Mouse (Mus musculus) right cerebral cortex, postnatal 4 days (tissue): Measurements from ENCODE around the gene Grpel1.

Experiments used
- DNase-seq: peaks from one replicate; pipeline ENCODE4 v3.0.0-alpha.2; 2022

The Grpel1 gene

DNA sequence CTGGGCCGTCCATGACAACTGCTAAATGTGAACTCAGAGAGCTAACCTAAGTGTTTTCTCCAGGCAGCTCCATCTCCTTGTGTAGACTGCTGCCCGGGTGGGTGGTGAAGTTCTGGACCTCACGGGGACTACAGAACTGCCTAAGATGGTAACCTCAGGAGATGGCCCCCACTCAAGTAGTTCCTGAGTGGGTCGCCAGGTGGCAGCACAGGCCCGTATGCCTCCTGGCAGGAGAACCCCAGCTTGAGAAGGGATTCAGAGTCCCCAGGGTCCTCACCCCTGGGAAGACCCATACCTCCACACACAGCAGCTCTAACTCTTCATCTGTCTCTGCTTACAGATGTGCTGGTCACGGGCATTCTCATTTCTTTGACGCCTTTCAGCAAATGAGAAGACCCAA lies 2.0 kb upstream of the Grpel1 start:
- peak; percentile 80 for DNase-seq

DNA sequence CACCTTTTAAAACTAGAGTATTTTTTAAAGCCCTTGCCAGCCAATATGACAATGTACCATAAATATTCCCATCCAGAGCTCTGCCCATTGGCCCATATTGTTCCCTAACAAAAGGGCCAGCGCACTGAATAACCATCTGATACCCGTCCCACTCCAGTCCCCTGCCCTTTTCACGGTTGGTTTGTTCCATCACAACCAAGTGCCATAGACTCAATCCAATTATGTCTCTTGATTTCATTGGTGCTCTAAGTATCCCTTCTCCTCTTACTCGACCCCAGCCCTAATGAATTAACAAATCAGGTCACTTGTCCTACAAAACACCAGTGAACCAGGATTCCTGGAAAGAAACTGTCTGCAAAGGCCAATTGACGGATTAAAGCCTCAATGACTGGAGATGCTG lies 1.4 kb upstream of the Grpel1 start:
- DNase-seq, result no peak

DNA sequence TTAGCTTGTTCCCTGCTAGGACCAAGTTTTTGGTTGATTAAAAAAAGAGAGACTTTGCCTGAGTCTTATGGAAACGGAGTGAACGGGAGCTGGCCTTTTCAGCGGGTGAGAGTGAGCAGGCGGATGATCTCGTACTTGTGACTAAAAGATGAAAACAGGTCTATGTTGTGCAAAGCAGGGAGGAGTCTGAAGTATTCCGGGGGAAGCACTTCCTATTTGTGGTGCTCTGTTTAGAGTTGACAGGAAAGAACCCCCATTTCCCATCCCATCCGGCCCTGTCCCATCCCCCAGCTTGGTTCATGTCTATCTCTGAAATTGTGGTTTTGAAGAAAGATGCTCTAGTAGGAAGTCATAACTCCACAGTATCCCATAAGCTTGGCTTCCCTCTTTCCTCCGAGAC lies 1.1 kb downstream of the Grpel1 start:
- no peak for DNase-seq

DNA sequence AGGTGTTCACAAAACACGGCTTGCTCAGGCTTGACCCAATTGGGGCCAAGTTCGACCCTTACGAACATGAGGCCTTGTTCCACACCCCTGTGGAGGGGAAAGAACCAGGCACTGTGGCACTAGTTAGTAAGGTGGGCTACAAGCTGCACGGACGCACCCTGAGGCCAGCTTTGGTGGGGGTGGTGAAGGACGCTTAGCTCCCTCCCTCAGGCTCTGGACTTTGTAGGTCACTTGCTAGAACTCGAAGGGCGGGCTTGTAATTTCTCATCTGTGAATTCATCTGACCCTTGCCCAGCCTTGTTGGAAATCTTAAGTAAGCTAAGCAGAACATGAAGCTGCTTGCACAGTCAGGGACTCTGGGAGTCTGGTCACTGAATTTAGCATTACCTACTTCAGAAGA lies 6.4 kb downstream of the Grpel1 start:
- DNase-seq, result no peak

- DNase-seq, result no peak
Observed at GRCm38 (mm10) chr5:36472876-36473655, 8.3 kb downstream of the Grpel1 start.

GRCm38 (mm10) chr5:36474283-36474682 lies 9.5 kb downstream of the Grpel1 start:
- DNase-seq, result peak; percentile 63

- no peak for DNase-seq
Observed at GRCm38 (mm10) chr5:36477486-36477885, 12.7 kb downstream of the Grpel1 start.

DNA sequence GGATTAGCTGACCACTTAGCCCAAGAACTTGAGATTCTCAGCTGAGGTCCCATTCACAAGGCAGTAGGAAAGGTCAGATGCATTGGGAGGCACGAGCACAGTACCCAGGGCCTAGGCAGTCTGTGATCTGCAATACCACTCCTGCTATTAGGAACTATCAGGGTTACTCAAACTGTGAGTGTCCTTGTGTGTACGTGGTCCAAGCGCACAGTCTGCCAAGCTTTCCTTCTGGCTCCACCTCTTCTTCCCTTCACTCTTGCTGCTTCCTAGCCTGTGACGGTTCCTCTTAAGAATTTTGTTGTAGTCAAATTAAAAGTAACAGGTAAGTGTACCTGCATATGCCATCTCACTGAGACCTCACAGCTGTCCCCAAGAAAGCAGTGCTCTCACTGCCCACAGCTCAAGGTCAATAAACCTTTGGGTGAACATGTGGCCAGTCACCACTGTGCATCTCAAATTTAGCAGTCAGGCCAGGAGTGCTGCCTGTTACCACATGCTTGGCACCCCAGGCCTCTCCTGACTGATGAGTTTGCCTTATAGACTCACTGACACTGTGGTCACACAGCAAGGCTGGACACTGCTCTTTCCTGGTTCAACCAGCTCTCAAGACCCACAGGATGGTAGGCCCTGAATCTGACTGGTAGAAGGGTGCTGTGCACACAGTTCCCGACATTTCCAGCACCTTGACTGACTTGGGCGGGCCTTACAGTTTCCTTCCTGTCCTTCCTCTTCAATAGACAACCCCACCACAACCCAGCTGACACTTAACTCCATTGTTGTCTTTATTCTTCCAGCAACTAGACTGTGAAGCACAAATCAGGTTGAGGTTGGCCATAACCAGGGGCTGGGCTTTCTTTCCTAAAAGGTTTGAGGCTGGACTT lies 14.0 kb downstream of the Grpel1 start:
- DNase-seq, result no peak

DNA sequence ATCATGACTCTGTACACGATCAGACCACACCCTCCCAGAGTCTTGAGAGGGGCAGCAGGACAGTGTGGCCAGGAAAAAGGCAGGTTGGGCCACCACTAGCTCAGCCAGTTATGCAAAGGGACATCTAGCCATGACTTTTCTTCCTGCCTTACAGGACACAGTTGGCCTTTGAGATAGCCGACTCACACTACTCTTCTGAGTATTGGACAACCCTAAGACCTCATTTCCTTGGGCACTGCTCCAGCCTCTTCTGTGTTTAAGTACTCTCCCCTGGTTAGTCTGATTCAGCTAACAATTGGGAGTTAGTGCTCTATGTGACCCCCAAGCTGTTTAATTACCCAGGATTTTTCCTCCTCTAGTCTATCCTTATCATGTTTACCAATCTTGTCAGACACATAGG lies 14.9 kb downstream of the Grpel1 start:
- DNase-seq, result no peak

DNA sequence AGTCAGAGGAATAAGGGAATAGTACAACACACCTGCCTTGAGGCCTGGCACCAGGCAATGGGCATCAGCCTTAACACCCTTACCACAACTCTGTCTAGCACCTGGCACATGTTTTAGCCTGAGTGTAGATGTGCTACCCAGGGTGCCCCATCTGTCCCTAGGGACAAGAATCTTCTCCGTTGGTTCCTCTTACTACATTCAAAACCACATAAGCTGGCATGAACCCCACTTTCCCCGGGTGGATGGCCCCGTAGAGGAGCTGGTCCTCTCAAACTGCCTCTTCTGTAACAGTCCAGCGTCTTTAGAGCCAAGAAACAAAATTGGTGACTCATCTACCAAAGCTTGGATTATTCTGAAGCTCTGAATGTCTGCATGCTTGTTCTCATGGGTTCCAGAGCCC lies 15.6 kb downstream of the Grpel1 start:
- DNase-seq, result no peak

GRCm38 (mm10) chr5:36481114-36481513 lies 16.3 kb downstream of the Grpel1 start:
- DNase-seq, result no peak

DNA sequence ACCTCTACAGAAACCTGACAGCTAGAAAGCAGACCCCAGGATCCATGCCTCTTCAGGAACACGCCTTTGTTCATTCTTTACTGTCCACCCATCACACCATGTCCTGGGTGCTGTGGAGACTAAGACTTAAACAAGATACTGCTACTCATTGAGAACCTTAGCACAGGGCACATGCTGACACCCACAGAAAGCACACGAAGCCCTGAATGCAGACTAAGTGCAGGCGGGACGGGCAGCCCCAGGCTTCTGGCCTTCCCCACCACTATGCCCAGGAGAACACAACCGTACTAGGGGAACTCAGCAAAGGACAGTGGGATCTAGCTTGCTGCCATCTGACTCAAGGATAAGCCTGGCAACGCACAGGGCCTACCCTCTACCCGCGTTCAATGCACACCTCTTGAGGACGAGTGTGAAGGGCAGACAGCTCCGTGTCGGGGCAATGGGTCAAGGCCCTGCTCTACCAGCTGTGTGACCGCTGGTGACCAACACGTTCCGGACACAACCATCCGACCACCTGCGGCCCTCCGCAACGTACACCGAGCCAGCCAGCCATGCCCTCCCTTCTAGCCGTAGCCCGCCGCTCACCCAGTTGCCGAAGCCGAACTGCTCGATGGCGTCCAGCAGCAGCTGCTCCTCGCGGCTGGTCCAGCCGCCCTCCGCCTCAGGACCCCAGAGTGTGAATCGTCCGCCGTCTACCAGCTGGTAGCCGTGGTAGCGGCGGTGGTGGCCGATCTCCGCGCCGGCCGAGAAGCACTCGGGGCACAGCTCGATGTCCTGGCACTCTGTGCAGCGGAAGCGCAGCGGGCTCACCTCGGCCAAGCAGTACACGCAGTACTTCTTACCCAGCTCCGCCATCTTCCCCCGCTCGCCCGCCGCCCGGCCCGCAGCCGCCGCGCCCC lies 18.7 kb downstream of the Grpel1 start:
- peak; percentile 53 for DNase-seq

GRCm38 (mm10) chr5:36484171-36484990 lies 19.6 kb downstream of the Grpel1 start, which contains the start of the genes Tada2b and Ccdc96:
Gene Tada2b (minus strand): TSS chr5:36484285.
Gene Ccdc96 (plus strand): TSS chr5:36484588.
- DNase-seq, result peak; percentile 95

DNA sequence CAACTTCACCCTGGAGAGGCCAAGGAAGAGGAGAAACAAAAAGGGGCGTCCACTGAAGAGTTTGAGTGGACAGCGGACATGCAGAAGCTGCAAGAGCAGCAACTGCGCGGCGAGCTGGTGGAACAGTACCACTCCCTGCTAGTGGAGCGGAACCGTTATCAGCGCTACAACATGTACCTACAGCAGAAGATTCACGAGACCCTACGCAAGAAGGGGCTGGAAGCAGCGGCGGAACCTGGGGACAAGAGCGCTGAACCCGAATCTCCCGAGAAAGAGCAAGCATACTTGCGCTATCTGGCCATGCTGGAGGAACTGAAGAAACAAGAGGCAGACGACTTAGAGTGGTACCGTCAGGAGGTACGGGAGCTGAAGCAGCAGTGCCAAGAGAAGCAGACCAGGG lies 20.5 kb downstream of the Grpel1 start:
- DNase-seq, result no peak

GRCm38 (mm10) chr5:36489225-36489624 lies 24.4 kb downstream of the Grpel1 start:
- peak; percentile 22 for DNase-seq

- DNase-seq, result no peak
Observed at GRCm38 (mm10) chr5:36493919-36494318, 29.1 kb downstream of the Grpel1 start.

GRCm38 (mm10) chr5:36494709-36495108 lies 29.9 kb downstream of the Grpel1 start:
- no peak for DNase-seq

DNA sequence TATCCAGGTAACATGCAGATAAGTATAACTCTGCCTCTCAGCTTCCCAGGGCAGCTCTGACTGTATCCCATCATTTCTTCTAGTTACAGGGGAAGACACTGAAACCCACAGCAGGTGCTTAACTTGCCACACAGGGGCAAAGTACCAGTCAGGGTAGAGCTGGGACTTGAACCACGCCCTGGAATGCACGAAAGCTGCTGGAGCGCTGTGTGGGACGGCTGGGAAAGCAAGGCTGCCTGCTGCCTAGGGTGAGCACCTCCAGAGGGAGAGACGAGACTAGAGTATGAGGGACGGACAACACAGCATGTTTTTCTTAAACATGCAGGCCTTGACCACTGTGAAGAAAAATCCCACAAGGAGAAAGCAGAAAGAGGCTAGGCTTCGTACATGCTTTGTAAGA lies 40.4 kb downstream of the Grpel1 start:
- DNase-seq, result no peak

DNA sequence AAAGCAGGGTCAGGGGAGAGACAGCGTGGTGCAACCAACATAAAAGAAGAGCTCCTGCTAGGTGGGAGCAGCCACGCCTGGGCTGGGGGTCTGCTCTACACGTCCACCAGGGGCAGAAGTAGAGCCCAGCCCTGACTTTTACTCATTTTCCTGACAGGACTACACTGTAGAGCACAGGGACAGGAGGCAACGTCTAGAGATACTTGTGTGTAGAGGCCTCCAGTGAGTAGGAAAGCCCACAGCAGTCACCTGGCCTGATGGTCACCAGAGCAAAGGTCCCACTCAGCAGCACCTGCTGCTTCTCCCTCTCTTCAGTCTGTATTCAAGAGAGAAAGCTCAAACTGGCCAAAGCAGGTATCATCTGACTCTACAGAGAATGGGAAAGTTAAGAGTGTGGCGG lies 40.8 kb downstream of the Grpel1 start:
- no peak for DNase-seq

- no peak for DNase-seq
Observed at GRCm38 (mm10) chr5:36508351-36508750, 43.6 kb downstream of the Grpel1 start.

- no peak for DNase-seq
Observed at GRCm38 (mm10) chr5:36510956-36511355, 46.2 kb downstream of the Grpel1 start.

GRCm38 (mm10) chr5:36515126-36515525 lies 50.3 kb downstream of the Grpel1 start:
- no peak for DNase-seq
